Mouse (Mus musculus) intestine, embryonic 14.5 days (tissue): ENCODE results near the gene Gm20696. TPM values are rescaled to one million over a fixed set of nuclear protein-coding genes. Genes with fewer than 3 reads are reported as not detected.

Experiments
- ATAC-seq: fragments of 200-750 bp; cut with Nextera tagmentation; replicated peaks from 2 replicates; pipeline ENCODE4 v1.8.0; 2017; ENCODE audit warnings: low read depth, moderate number of reproducible peaks, moderate TSS enrichment, moderate library complexity; ENCODE audit not compliant: low FRiP score, low TSS enrichment
- DNase-seq: peaks from one replicate; pipeline ENCODE4 v3.0.0-alpha.2; 2018; ENCODE audit warnings: low spot score
- H3K27ac ChIP-seq: fragments of 300-500 bp; sonication (generic); 2 replicates; pipeline ENCODE4 v1.5.1; 2014; ENCODE audit warnings: low read depth, mild to moderate bottlenecking, control low read depth
- H3K27me3 ChIP-seq: fragments of 300-500 bp; sonication (generic); replicated peaks from 2 replicates; pipeline ENCODE4 v1.6.1; 2014; ENCODE audit warnings: low read length, control low read depth; ENCODE audit not compliant: control insufficient read depth, insufficient read depth
- H3K36me3 ChIP-seq: fragments of 300-500 bp; sonication (generic); 2 replicates; pipeline ENCODE4 v1.6.1; 2014; ENCODE audit warnings: low read length, control low read depth; ENCODE audit not compliant: control insufficient read depth, insufficient read depth
- H3K4me1 ChIP-seq: fragments of 300-500 bp; sonication (generic); replicated peaks from 2 replicates; pipeline ENCODE4 v1.6.1; 2014; ENCODE audit warnings: low read length, control low read depth, mixed read lengths; ENCODE audit not compliant: control insufficient read depth, insufficient read depth
- H3K4me2 ChIP-seq: fragments of 300-500 bp; sonication (generic); 2 replicates; pipeline ENCODE4 v1.6.1; 2014; ENCODE audit warnings: low read length
- H3K4me3 ChIP-seq: fragments of 300-500 bp; sonication (generic); 2 replicates; pipeline ENCODE4 v1.5.1; 2014; ENCODE audit warnings: low read depth, low read length, control low read depth, mixed read lengths
- H3K9ac ChIP-seq: fragments of 300-500 bp; sonication (generic); 2 replicates; pipeline ENCODE4 v1.6.1; 2014; ENCODE audit warnings: mild to moderate bottlenecking, low read length
- H3K9me3 ChIP-seq: fragments of 300-500 bp; sonication (generic); 2 replicates; pipeline ENCODE4 v1.6.1; 2016; ENCODE audit warnings: low read length, control low read depth; ENCODE audit not compliant: control insufficient read depth
- WGBS: fragments of 180-500 bp; shearing (Covaris S2); extraction: QIAGEN DNeasy Blood & Tissue Kit; methylation state at CpG from one replicate; pipeline ENCODE4 v1.1.7; 2014; 5-methylcytosine and 5-hydroxymethylcytosine counted together
- polyA plus RNA-seq: library from polyadenylated mRNA; unstranded; fragments of >200 nt; fragmentation: Nextera tagmentation; extraction: Ambion mirVana; gene quantifications from 2 replicates; pipeline ENCODE4 v1.2.1, GENCODE M21; 2014

The Gm20696 gene
- polyA plus RNA-seq, 1 experiment from 2014 or later: 6.9 TPM

DNA sequence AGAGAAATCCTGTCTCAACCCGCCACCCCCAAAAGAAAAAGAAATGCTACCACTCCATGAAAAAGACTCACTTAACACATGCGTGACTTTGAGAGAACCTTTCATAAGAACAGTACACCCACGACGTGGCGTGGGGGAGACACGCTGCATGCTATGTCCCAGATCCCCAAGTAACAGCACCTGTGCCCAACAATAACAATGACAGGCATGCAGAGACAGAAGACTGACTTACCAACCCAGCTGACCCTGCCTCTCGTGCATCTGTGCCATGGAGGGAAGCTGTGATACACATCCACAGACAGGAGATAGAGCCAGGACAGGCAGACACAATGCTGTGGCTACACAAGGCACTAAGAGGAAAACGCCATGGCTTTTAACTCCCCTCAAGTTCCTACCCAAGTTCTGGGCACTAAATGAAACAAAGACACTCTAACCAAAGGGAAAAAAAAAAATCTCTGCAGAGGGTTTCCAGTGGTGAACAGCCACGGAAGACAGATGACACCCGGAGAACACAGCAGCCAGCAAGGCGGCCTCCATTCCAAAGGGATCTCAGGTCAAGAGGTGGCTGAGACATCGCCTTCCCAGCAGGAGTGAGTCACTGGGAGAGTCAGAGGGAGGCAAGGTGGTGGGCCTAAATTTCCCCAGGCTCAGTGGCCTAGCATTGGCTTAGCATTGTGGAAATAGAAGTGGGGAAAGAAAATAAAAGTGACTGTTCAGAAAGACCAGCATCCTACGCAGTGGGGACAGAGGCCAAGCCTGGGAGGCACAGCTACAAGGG lies 187.5 kb downstream of the Gm20696 start:
- peaks cover 17% of the 10 kb centered on the region for H3K4me1 ChIP-seq
- no peaks in the 10 kb centered on the region for H3K36me3 ChIP-seq
- H3K27ac ChIP-seq: no peak overlapping the region
- no peak overlapping the region for H3K4me2 ChIP-seq
- WGBS: 77% methylated on average over 13 of the region's 13 CpGs
- H3K27me3 ChIP-seq: no peaks in the 10 kb centered on the region
- no peaks in the 10 kb centered on the region for H3K9me3 ChIP-seq
- H3K4me3 ChIP-seq: no peak overlapping the region
- no peak overlapping the region for H3K9ac ChIP-seq
- no peak for DNase-seq
- ATAC-seq: no peak

DNA sequence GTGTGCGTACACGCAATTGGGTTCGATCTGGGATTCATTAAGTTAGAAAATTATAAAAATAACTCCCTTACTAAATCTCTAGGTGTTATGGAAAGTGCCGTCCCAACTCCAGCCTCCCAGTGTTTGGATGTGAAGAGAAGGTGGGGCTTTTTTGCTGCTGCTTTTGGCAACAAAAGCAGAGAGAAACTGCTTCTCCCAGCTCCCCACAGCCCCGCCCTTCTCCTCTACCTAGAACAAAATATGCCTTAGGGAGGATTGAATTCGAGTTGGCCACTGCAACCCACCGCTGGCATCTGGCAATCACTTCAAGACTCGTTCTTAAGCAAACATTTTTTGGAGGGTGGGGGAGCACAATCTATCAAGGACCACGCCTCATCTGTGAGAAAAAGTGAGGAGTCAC lies 191.6 kb downstream of the Gm20696 start:
- WGBS: 80% methylated on average over 9 of the region's 9 CpGs
- no peak overlapping the region for H3K9ac ChIP-seq
- H3K4me1 ChIP-seq: peaks cover 12% of the 10 kb centered on the region
- no peak for ATAC-seq
- no peak overlapping the region for H3K4me3 ChIP-seq
- no peak overlapping the region for H3K27ac ChIP-seq
- H3K9me3 ChIP-seq: no peaks in the 10 kb centered on the region
- DNase-seq: no peak
- no peaks in the 10 kb centered on the region for H3K27me3 ChIP-seq
- no peaks in the 10 kb centered on the region for H3K36me3 ChIP-seq
- H3K4me2 ChIP-seq: no peak overlapping the region

DNA sequence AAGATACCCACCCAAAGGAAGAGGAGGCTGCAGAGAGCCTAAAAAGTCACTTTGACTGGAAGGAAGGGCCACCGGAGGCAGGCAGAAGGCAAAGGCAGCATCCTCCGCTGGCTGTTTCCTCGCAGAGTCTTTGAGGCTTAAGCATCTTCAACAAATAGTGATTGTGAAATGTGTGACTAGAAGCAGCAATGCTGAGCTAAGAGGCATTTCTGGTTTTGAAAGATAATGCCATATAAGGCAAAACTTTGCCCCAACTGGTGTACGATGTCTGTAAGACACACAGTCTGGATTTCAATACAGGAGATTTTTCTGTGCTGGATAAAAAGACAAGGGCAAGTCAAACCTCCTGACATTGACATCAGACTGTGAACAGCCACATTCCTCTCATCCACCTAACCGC lies 195.7 kb downstream of the Gm20696 start:
- peak overlapping the region; percentile 27; the same call in 1 of the 2 replicates for H3K27ac ChIP-seq
- no peak overlapping the region for H3K9ac ChIP-seq
- no peaks in the 10 kb centered on the region for H3K27me3 ChIP-seq
- WGBS: 59% methylated on average over 5 of the region's 5 CpGs
- no peak overlapping the region for H3K4me2 ChIP-seq
- H3K9me3 ChIP-seq: no peaks in the 10 kb centered on the region
- no peak for DNase-seq
- H3K36me3 ChIP-seq: no peaks in the 10 kb centered on the region
- no peak for ATAC-seq
- H3K4me3 ChIP-seq: no peak overlapping the region
- peaks cover 14% of the 10 kb centered on the region for H3K4me1 ChIP-seq

DNA sequence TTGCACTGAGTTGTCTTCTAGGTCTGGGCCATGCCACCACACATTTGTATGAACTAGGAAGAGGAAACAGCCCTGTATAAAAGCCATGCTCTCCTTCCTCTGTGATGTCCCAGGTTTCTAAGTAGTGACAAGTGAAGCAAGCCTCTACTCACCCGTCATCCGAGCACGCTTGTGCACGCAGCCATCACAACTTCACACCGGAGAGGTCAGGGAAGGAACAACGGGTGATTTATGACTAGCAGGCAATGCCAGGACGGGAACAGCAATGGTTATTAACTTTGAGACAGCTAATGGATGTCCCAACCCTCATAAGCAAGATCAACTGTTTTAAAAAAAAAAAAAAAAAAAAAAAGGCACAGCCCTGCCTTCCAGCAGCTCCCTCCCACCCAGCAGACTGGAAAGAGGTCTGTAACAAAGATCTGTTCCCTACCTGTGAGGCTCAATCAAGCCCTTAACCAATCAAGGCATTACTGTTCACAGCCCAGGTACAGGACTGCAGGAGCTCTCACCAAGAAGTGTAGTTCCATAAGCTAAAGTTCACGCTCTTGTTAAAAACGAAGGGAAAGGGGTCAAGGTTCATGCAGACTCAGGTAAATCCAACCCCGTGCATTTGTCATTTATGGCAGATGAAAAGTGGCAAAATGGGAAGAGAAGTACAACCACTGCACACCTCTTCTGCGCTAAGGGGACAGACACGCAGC lies 197.3 kb downstream of the Gm20696 start:
- DNase-seq: no peak
- no peak overlapping the region for H3K9ac ChIP-seq
- no peak overlapping the region for H3K4me2 ChIP-seq
- peaks cover 14% of the 10 kb centered on the region for H3K4me1 ChIP-seq
- H3K36me3 ChIP-seq: no peaks in the 10 kb centered on the region
- 55% methylated on average over 12 of the region's 12 CpGs for WGBS
- H3K27me3 ChIP-seq: no peaks in the 10 kb centered on the region
- peak overlapping the region; percentile 5; the same call in 1 of the 2 replicates for H3K27ac ChIP-seq
- no peaks in the 10 kb centered on the region for H3K9me3 ChIP-seq
- H3K4me3 ChIP-seq: no peak overlapping the region
- ATAC-seq: no peak

DNA sequence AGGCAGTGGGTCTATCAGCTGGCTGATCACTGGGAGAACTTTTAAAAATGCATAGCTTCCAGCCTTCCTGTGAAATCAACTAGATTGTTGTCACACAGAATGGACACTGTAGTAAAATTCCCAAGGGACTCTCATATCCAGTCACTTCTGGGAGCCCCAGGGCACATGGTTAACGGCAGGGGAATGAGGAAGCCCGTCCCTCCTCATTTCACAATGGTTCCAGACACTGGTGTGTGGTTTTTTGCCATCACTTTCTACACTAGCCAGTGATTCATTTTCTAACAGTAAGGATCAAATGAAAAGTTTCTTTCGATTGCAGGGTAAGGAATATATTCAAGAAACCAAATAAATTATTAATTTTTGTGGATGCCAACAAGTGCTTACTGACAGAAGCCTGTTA lies 198.8 kb downstream of the Gm20696 start:
- 61% methylated on average over 3 of the region's 3 CpGs for WGBS
- no peak overlapping the region for H3K9ac ChIP-seq
- no peaks in the 10 kb centered on the region for H3K9me3 ChIP-seq
- H3K27me3 ChIP-seq: no peaks in the 10 kb centered on the region
- ATAC-seq (no peak), DNase-seq (no peak)
- H3K4me2 ChIP-seq: no peak overlapping the region
- no peaks in the 10 kb centered on the region for H3K36me3 ChIP-seq
- no peak overlapping the region for H3K4me3 ChIP-seq
- H3K27ac ChIP-seq: no peak overlapping the region
- H3K4me1 ChIP-seq: peaks cover 14% of the 10 kb centered on the region

DNA sequence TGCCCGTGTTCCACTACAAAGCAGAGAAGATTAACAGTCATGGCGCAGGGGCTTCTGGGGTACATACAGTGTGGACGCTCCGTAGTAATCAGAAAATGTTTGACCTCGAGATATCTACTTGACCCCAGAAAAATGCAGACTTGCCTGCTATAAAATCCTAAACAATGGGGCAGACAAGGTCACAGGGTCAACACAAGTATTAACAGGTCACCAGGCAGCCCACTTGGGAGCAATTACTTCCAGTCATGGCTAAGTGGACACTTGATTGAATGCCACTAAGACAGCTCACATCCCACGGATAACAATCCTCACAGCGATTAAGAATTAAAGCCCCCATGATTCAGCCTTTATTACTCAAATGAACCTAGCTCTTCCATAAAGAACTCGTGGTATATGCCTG lies 199.5 kb downstream of the Gm20696 start:
- no peak overlapping the region for H3K9ac ChIP-seq
- no peak overlapping the region for H3K27ac ChIP-seq
- no peaks in the 10 kb centered on the region for H3K36me3 ChIP-seq
- no peak for DNase-seq
- no peak overlapping the region for H3K4me2 ChIP-seq
- no peak for ATAC-seq
- no peaks in the 10 kb centered on the region for H3K27me3 ChIP-seq
- H3K4me3 ChIP-seq: no peak overlapping the region
- H3K9me3 ChIP-seq: no peaks in the 10 kb centered on the region
- WGBS: 28% methylated on average over 8 of the region's 8 CpGs
- H3K4me1 ChIP-seq: peaks cover 14% of the 10 kb centered on the region

DNA sequence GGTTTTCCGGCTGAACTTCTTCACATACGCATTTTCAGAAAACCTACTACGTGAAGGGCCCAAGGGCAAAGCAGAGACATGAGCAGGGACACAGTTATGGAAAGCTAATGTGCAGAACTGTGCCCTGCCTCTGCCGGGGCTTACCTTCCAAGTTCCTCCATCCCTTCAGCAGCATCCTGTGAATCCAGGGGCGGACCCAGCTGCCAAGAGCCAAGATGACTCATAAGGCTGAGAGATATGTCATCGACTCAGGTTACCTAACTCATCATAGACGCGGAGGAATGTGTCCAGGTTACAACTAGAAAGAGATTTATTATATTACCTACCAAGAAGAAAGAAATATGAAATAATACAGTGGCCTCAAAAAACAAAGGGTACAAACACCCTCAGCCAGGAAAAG lies 200.2 kb downstream of the Gm20696 start:
- WGBS: 62% methylated on average over 8 of the region's 8 CpGs
- H3K4me2 ChIP-seq: no peak overlapping the region
- ATAC-seq (no peak), DNase-seq (no peak)
- H3K4me1 ChIP-seq: peaks cover 14% of the 10 kb centered on the region
- H3K27ac ChIP-seq: no peak overlapping the region
- H3K4me3 ChIP-seq: no peak overlapping the region
- H3K9me3 ChIP-seq: no peaks in the 10 kb centered on the region
- no peak overlapping the region for H3K9ac ChIP-seq
- no peaks in the 10 kb centered on the region for H3K27me3 ChIP-seq
- no peaks in the 10 kb centered on the region; the same call in 1 of the 2 replicates for H3K36me3 ChIP-seq

DNA sequence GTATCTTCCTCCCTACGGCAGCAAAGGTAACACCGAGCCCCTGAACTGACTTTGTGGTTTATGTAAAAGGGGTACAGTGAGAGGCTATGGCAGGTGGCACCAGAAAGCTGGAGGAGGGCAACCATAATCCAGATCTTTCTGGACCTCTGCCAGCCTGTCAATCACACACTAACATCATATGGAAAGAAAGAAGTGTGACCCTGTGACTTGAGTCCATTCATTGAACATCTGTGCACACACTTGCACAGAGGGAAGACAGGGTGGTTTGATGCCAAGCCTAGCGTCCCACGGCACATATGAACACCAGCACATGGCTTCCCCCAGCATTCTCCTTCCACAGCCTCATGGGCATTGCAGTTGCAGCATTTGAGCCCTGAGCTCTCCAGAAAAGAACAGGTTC lies 202.1 kb downstream of the Gm20696 start:
- ATAC-seq (no peak), DNase-seq (no peak)
- no peaks in the 10 kb centered on the region for H3K4me1 ChIP-seq

More for the DNA sequence above, 202.1 kb downstream of the Gm20696 start:
- Histone ChIP-seq H3K9ac (no peak overlapping the region), H3K27ac (no peak overlapping the region), H3K27me3 (no peaks in the 10 kb centered on the region), H3K4me2 (no peak overlapping the region), H3K9me3 (no peaks in the 10 kb centered on the region), H3K36me3 (peaks cover 3% of the 10 kb centered on the region), H3K4me3 (no peak overlapping the region)
- WGBS: 90% methylated on average over 4 of the region's 4 CpGs
